Mouse (Mus musculus): ENCODE measurements around the gene Pxt1.

The Pxt1 gene

DNA sequence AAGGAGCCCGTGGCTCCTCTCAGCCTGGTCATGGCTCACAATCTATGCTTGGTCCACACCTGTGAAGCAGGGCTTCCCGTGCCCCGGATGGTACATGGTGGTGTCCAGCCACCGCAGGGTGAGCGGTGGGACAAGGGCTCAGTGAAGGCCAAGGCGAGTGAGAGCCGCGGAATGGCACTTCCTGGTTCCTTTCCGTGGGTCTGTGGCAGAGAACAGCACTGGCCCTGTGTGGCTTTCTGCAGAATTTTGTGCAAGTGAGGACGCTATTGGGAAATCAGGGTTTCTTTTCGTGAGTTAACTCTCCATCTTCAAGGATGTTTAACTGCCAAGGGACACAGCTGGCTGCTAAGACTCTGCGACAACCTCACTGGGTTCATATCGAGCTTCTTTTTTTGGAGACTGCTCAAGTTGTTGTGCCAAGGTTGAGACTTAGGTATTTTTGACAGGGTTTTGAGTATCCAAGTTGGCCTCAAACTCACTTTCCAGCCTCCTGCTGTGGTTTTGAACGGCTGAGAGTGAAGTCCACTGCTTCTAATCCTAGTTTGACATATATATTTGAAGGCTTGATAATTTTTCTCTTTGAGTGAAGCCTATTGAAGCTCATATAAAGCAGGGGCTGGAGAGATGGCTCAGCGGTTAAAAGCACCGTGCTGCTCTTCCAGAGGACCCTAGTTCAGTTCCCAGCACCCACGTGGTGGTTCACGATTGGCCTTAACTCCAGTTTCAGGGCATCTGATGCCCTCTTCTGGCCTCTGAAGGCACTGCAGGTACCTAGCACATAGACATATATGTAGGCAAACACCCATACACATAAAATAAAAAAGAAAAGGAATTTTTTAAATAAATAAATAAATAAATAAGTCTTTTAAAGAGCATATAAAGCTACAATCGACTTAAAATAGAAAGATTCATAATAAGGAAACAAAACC, 3.6 kb upstream of the Pxt1 start:
- no peak for DNase-seq (ENCODE audit: low spot score)

- DNase-seq (ENCODE audit: low spot score) = no peak
These were observed 841 bp upstream of the Pxt1 start for GRCm38 (mm10) chr17:28944481-28944880.

DNA sequence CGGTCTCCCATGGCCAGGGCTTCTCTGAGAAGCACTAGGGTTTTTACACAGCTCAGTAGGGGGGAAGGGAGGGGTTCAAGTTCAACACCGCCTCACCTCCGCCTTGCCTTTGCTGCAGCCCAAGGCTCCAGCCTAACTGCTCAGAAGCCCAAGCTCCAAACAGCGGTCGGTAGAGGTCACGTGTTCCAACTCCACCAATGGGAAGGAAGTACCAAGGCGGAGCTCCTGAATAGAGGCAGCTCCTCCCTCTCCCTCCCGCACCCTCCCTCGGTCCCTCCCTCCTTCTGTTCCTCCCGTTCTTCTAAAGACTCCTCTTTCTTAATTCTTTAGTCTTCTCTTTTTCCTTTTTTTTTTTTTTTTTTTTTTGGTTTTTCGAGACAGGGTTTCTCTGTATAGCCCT, 1.5 kb downstream of the Pxt1 start:
- no peak for DNase-seq (ENCODE audit: low spot score)

DNA sequence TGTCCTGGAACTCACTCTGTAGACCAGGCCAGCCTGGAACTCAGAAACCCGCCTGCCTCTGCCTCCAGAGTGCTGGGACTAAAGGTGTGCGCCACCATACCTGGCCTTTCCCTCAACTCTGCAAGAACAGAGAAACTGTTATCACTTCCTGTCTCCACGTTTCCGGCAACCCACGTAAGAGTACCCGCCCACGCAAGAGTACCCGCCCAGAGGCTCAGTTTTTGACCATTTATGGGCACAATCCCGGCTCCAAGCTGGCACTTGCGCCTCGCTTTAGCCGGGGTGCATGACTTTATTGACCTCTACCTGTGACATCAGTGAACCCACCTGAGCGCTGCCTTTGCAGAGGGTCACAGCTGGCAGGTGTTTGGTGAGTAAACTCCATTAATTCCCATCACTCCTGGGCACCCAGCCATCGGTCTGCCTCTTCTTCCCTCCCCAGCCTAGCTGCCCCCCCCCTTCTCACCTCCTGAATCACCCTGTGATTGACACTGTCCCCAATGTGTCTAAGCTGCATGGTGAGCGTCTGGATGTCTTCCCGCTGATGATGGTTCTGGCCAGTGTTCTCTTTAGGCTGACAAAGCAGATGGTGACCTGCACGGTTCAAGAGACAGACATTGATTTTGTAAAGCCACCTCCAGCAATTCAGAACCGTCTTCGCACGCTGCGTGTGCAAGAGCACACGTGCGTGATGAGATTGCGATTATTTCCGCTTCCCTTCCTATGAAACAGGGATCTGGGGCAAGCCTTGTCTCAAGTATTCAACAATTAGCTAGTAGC, 2.7 kb downstream of the Pxt1 start:
- DNase-seq (ENCODE audit: low spot score) = no peak

GRCm38 (mm10) chr17:28936622-28937345, 6.9 kb downstream of the Pxt1 start:
- no peak for DNase-seq (ENCODE audit: low spot score)

DNA sequence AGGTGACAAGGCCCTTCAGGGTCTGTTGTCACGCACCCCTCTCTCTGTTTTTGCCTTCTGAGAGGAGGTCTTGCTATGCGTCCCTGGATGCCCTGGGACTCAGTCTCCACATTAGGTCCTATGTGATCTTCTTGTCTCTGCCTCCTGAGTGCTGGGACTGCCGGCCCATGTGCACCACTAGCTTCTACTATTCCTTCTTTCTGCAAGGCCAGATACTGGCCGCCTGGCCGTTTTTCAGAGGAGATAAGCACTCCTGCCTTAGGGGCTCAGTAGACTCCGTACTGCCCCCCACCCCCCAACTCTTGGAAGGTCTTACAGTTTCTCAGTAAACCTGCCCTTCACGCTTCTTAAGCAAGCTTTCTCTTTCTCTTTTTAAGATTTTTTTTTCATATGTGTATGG, 7.5 kb downstream of the Pxt1 start:
- no peak for DNase-seq (ENCODE audit: low spot score)

DNA sequence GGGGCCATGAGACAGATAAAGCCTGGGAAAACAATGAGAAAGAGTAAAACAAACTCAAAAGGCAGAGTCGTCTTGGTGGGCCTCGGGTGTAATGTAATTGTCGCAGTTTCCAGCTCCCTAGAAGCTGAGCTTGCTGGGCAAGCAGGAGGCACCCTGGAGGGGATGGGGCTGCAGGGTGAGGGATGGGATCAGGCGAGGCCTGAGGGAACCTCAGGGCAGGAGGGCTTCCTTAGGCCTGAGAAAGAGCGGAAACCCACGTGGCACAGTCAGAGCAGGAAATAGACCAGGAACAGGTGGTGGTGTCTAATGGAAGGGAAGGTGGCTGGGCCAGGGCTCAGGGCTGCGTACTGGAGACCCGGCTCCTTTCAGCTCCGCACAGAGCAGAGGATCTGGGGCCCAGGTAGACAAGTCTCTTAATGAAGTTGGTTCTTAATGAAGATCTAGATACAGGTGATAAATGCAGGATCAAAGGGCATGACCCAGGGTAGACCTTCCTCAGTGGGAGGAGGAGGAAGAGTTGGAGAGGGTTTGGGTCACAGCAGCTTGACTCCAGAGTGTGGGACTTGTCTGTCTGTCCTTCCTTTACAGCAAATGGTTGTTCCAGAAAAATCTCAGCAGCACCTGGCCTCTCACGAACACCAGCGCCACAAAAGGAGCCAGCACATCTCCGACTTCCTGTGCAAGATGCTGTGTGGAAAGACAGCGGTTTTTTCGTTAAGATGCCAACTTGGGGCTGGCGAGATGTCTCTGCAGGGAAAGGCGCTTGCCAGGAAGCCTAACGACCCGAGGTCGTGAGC, 9.3 kb downstream of the Pxt1 start:
- no peak for DNase-seq (ENCODE audit: low spot score)

DNA sequence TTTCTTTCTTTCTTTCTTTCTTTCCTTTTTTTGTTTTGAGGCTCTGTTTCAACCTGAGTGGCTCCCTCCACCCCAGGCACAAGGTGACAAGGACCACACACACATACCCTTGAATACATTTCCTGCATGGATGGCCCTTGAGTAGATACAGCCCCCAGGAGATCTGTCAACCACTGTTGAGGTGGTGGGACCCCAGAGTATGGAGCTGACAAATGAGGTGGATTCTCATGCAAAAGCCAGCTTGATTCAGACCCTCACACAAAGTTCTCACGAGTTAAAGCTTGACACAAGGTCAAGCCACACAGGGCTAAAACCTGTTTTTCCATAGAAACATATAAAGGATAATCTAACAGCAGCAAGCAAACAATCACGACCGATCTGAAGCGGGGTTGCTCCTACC, 11.4 kb downstream of the Pxt1 start:
- DNase-seq (ENCODE audit: low spot score) = no peak

DNA sequence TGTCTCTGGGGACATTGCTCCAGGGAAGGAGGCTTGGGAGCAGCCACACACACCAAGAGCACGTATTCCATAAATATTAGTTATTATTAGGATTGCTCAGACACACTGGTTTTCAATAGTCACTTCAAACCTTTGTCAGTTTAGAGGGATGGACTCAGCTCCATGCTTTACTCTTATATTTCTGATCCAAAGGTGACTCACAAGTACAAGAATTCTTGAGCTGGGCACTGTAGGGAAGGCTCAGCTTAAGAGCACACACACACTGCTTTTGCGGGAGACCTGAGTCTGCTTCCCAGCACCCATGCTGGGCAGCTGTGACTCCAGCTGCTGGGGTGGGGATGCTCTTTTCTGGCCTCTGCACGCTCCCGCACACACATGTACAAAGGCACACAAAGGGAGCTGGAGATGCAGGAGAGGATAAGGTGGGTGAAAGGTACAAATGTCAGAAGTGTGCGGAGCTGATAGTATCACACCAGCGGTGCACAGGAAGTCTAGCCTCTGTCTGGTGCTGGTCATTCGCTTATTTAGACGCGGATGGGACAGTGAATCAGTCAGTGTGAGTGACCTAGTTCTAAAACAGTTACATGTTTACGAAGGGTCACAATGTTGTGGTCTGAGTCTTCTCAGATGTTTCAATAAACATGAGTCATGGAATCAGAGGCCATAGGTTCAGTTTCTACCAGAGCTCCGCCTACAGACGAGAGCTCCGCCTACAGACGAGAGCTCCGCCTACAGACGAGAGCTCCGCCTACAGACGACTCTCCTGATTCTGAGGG, 12.0 kb downstream of the Pxt1 start:
- no peak for DNase-seq (ENCODE audit: low spot score)

DNA sequence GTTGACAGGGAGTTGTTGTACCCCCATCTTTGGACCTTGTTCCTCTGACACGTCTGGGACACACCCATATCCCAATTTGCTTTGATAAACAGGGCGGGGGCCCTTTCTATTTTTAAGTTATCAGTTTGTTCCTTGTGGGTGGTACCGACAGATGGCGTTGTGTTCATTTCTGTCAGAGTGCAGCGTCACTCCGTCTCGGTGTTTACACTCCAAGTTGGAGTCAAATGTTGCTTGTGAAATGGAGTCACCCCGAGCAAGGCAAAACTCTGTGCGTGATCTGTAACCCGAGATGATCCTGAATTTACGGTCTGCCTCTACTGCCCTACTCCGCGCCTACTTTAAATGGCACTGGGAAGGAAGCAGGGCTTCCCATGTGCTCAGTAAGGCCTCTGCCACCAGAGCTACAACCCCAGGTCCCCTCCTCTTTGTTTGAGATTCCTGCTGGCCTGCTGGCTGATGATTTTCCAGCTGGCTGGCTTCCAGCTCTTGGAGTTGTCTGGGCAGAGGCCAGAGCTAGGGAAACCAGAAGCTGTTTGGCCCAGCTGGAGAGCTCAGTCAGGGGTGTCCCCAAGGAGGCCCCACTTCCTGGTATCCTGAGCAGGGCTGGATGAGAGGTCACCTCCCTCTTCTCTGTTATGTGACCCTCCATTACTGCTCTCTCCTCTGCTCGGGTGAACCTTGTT, 13.1 kb downstream of the Pxt1 start:
- peak; percentile 65 for DNase-seq (ENCODE audit: low spot score)

DNA sequence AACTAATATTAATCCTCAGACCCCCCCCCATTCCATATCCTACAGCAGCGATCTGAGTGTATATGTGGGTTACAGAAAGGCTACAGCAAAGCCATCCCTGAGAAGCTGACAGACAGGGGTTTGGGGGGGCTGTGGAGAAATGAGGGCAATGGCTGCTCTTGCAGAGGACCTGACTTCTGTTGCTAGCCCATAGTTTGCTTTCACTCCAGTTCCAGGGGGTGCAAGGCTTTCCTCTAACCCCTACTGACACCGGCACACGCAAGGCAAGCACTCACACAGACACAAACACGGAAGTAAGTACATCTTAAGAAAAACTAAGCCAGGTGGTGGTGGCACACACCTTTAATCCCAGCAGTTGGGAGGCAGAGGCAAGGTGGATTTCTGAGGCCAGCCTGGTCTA, 14.3 kb downstream of the Pxt1 start:
- no peak for DNase-seq (ENCODE audit: low spot score)

DNA sequence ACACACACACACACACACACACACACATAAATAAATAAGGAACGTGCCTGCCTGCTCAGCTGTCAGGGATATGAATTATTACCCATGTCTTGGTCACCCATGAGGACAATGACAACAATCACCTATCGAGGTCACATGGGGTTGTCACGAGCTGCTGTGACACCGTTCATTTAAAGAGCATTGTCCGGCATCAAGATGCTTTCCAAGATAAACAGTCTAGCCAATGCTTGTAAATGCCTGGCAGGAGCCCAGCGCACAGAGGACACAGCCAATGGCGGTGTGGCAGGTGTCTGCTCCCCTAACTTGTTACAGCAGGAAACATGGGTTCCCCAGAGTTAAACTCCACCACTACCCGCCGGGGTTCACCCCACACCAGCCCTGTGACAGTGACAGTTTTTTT, 15.6 kb downstream of the Pxt1 start:
- no peak for DNase-seq (ENCODE audit: low spot score)

DNA sequence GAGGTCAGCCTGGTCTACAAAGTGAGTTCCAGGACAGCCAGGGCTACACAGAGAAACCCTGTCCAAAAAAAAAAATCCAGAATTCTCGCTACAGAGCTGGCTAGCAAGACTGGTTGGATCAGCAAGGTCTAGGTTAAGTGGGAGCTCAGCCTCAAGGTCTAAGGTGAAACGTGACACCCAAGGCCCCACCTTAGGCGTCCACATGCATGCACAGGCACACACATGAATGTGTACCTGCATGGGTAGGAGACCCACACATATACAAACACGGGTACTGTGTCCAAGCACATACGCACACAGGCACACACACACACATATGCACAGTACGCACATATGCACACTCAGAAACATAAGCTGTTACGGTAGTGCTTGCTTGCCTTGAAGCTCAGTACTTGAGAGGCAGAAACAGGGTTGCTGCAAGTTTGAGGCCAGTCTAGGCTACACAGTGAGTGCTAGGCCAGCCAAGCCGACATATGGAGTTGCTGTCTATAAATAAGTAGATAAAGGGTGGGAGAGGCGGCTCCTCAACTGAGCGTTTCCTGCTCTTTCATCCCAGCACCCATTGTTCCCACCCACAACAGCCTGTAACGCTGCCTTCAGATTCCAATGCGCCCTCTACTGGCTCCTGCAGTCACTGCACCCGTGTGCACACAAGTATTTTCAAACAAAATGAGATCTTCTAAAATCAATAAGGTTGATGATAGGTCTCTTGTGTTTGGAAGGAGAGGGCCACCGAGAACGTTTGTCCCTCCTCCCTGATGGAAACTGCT, 16.6 kb downstream of the Pxt1 start:
- DNase-seq (ENCODE audit: low spot score) = peak; percentile 76

DNA sequence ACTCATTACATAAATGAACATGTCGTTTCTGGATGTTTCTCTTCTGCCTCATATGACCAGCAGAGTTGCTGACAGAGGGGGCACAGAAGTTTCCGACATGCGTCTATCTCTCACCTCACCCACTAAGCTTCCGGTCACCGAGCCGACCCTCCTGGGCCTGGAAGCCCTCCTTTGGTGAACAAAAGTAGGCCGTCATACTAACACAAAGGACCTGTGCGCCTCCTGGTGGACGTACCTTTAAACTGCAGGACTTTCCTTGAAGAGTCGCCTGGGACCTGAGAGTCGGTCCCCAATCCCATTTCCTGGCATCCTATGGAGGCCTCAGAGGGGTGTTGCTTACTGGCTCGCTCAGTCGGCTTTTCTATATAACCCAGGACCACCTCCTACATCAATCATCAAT, 17.3 kb downstream of the Pxt1 start:
- peak; percentile 95 for DNase-seq (ENCODE audit: low spot score)

GRCm38 (mm10) chr17:28924957-28925595, 18.6 kb downstream of the Pxt1 start:
- no peak for DNase-seq (ENCODE audit: low spot score)

DNA sequence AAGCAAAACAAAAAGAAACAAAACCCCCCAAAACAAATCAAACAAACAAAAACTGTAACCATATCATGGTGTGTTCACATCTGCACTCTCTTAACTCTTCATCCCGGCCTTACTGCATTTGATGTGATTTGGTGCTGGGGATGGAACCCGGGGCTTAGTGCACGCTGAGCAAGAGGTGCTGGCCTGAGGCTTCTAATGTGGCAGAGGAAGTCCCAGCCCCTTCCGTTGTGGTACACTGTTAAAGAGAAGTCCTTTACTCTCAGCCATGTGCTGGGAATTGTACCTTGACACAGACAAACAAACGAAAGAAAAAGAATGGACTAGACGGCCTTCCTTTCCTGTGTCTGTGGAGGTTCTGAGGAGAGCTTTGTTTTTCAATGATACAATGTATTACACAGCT, 21.5 kb downstream of the Pxt1 start:
- no peak for DNase-seq (ENCODE audit: low spot score)

- no peak for DNase-seq (ENCODE audit: low spot score)
These were observed 22.6 kb downstream of the Pxt1 start for GRCm38 (mm10) chr17:28921086-28921485.

DNA sequence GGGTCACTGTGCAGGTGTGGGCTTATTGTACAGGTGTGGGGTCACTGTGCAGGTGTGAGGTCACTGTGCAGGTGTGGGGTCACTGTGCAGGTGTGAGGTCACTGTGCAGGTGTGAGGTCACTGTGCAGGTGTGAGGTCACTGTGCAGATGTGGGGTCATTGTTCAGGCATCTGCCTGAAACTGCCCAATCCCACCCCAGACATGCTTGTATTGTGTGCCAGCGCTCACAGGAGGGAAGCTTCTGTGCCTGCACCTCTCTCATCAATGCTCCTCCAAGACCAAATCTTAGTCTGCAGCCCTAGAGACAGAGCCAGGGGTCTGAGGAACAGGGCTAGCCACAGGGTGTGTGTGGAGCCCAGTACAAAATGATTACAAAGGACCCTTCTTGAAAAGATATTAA, 27.1 kb downstream of the Pxt1 start:
- DNase-seq (ENCODE audit: low spot score) = no peak

DNA sequence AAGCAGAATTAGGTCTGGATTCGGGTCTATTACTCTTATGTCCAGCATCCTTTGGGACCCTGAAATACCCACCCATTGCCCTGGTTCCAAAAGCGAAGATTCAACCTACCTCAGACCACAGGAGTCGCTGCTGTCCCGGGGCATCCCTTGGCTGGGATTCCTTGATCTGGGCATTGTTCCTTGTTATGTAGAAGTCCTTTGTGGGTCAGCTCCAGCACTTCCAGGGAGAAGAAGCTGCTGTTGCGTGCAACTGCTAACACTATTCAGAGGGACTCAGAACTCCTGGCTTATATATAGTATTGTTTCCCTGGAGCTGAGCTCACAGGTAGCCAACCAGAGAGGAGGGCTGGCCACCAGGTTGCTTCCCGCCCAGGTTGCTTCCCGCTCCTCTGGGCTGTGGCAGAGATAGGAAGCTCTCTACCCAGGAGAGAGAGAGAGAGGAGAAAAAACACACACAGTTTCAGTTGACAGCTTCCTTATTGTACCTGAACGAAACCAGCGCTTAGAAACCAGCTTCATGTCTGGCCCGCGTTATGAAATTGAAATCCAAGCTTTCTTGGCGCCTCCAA, 28.5 kb downstream of the Pxt1 start, which contains the start of gene 4930539E08Rik:
Gene 4930539E08Rik, minus strand, starts transcription at position 265 of the 569 bp plus-strand sequence.
- DNase-seq (ENCODE audit: low spot score) = no peak

Measured in embryo, embryonic 10.5 days (tissue).